Mouse (Mus musculus) small intestine, adult 2 months (tissue): ENCODE results near the gene Lgals4.

ENCODE experiments used
- CTCF ChIP-seq: fragments of 200-500 bp; IDR thresholded peaks from 2 replicates; pipeline ENCODE4 v1.5.1; 2012; ENCODE audit warnings: low read depth, mild to moderate bottlenecking, control low read depth, inconsistent platforms, low read length, moderate library complexity, mixed read lengths; ENCODE audit not compliant: insufficient replicate concordance, insufficient read length; ENCODE audit errors: extremely low read depth
- POLR2A ChIP-seq: fragments of 200-500 bp; IDR thresholded peaks from 2 replicates; pipeline ENCODE4 v1.6.1; 2012; ENCODE audit warnings: low read depth, mild to moderate bottlenecking, control low read depth, inconsistent platforms, low read length, moderate library complexity

- TF ChIP-seq CTCF: no peak
- TF ChIP-seq POLR2A: no peak
Measured at GRCm38 (mm10) chr7:28818861-28819452, 14.7 kb upstream of the Lgals4 start.
